Mouse (Mus musculus) C2C12 (cell line): ENCODE measurements around the gene Nkiras2.

Experiments used
- CTCF ChIP-seq: IDR thresholded peaks from one replicate; pipeline ENCODE4 v1.5.1; 2011; ENCODE audit not compliant: control insufficient read depth, insufficient read depth, insufficient read length
- USF1 ChIP-seq: IDR thresholded peaks from one replicate; pipeline ENCODE4 v1.6.1; 2011; ENCODE audit warnings: low read depth, mild to moderate bottlenecking, control low read depth, moderate library complexity

DNA sequence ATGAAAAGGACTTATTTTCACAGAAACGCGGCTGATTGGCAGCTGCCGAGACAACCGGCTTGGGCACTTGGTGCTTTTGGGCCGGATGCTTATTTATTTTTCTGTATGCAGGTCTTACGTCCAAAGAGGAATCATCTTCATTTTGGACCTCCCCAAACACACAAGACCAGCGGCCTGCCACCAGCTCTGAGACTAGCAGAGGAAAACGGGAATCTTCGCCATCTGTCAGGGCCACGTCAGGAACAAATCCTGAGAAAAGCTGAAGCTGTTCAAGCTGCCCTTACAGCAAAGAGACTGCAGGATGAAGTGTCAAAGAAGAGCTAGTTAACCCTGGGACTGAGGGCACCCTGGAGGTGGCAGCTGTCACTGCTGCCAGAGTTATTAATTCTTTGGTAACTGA lies 13.6 kb upstream of the Nkiras2 start:
- TF ChIP-seq CTCF (no peak), USF1 (no peak)
